Mouse (Mus musculus) neural tube, embryonic 12.5 days (tissue): ENCODE data around the gene Tle3. TPM values are rescaled to one million over a fixed set of nuclear protein-coding genes. Genes with fewer than 3 reads are reported as not detected.

Source experiments
- ATAC-seq: fragments of 200-750 bp; cut with Nextera tagmentation; 2 replicates; pipeline ENCODE4 v1.8.0; 2017; ENCODE audit warnings: low read depth, mild to moderate bottlenecking, moderate TSS enrichment, moderate library complexity; ENCODE audit not compliant: low FRiP score
- H3K27ac ChIP-seq: fragments of 300-500 bp; sonication (generic); 2 replicates; pipeline ENCODE4 v1.5.1; 2016
- H3K27me3 ChIP-seq: fragments of 300-500 bp; sonication (generic); replicated peaks from 2 replicates; pipeline ENCODE4 v1.6.1; 2016; ENCODE audit warnings: mild to moderate bottlenecking
- H3K36me3 ChIP-seq: fragments of 300-500 bp; sonication (generic); 2 replicates; pipeline ENCODE4 v1.6.1; 2016; ENCODE audit warnings: mild to moderate bottlenecking
- H3K4me1 ChIP-seq: fragments of 300-500 bp; sonication (generic); 2 replicates; pipeline ENCODE4 v1.6.1; 2016
- H3K4me2 ChIP-seq: fragments of 300-500 bp; sonication (generic); replicated peaks from 2 replicates; pipeline ENCODE4 v1.6.1; 2016; ENCODE audit warnings: mild to moderate bottlenecking
- H3K4me3 ChIP-seq: fragments of 300-500 bp; sonication (generic); 2 replicates; pipeline ENCODE4 v1.5.1; 2016
- H3K9ac ChIP-seq: fragments of 300-500 bp; sonication (generic); 2 replicates; pipeline ENCODE4 v1.6.1; 2016; ENCODE audit warnings: mild to moderate bottlenecking
- H3K9me3 ChIP-seq: fragments of 300-500 bp; sonication (generic); 2 replicates; pipeline ENCODE4 v1.6.1; 2016; ENCODE audit warnings: mild to moderate bottlenecking
- WGBS: fragments of 180-500 bp; shearing (Covaris S2); methylation state at CpG from one replicate; pipeline ENCODE4 v1.1.7; 2016; 5-methylcytosine and 5-hydroxymethylcytosine counted together
- polyA plus RNA-seq: library from polyadenylated mRNA; unstranded; fragments of >200 nt; fragmentation: Nextera tagmentation; extraction: Ambion mirVana; gene quantifications from 2 replicates; pipeline ENCODE4 v1.2.1, GENCODE M21; 2016

Tle3 gene
- polyA plus RNA-seq, 1 experiment from 2014 or later = 58.7 TPM

GRCm38 (mm10) chr9:61359741-61360140 lies 12.4 kb upstream of the Tle3 start:
- Histone ChIP-seq H3K27ac (no peak overlapping the region), H3K4me2 (no peak overlapping the region), H3K4me3 (no peak overlapping the region), H3K9ac (no peak overlapping the region), H3K27me3 (peaks cover 14% of the 10 kb centered on the region), H3K9me3 (no peaks in the 10 kb centered on the region), H3K4me1 (peaks cover 42% of the 10 kb centered on the region), H3K36me3 (no peaks in the 10 kb centered on the region)
- no peak for ATAC-seq
- WGBS = 67% methylated on average over 3 of the region's 3 CpGs

DNA sequence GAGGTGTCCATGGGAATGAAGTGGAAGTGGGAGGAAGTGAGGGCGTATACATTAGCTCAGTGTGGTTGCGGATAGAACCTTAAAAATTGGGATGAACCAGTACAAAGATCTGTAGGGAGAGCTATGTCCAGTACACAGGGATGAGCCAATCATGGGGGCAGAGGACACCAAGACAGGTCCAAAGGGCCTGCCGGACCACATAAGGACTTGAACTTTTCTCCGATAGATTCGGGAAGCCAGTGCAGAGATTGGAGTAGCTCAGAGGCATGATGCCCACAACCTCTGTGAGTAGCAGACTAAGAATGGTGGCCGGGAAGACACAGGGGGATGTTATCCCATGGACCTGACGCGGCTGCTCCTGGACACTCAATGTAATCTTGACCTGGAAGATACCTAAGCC lies 12.0 kb upstream of the Tle3 start:
- H3K4me2 ChIP-seq = no peak overlapping the region
- 87% methylated on average over 8 of the region's 8 CpGs for WGBS
- no peak overlapping the region for H3K4me3 ChIP-seq
- no peak overlapping the region for H3K9ac ChIP-seq
- H3K4me1 ChIP-seq = peaks cover 42% of the 10 kb centered on the region
- no peaks in the 10 kb centered on the region for H3K36me3 ChIP-seq
- no peak for ATAC-seq
- no peaks in the 10 kb centered on the region for H3K9me3 ChIP-seq
- peaks cover 19% of the 10 kb centered on the region for H3K27me3 ChIP-seq
- H3K27ac ChIP-seq = no peak overlapping the region

- Histone ChIP-seq H3K4me1 (peaks cover 42% of the 10 kb centered on the region), H3K4me3 (no peak overlapping the region), H3K4me2 (peak overlapping the region; percentile 41), H3K36me3 (no peaks in the 10 kb centered on the region), H3K9ac (no peak overlapping the region), H3K9me3 (no peaks in the 10 kb centered on the region), H3K27me3 (peaks cover 21% of the 10 kb centered on the region), H3K27ac (peak overlapping the region; percentile 48)
- peak; percentile 96 for ATAC-seq
- 18% methylated on average over 17 of the region's 17 CpGs for WGBS
Observed at GRCm38 (mm10) chr9:61360727-61361631, 11.2 kb upstream of the Tle3 start.

GRCm38 (mm10) chr9:61363194-61363593 lies 9.0 kb upstream of the Tle3 start:
- H3K4me2 ChIP-seq = no peak overlapping the region
- no peaks in the 10 kb centered on the region for H3K36me3 ChIP-seq
- ATAC-seq = no peak
- H3K27me3 ChIP-seq = peaks cover 21% of the 10 kb centered on the region
- H3K27ac ChIP-seq = no peak overlapping the region
- no peak overlapping the region for H3K4me3 ChIP-seq
- H3K9ac ChIP-seq = no peak overlapping the region
- WGBS = 44% methylated on average over 9 of the region's 9 CpGs
- H3K9me3 ChIP-seq = no peaks in the 10 kb centered on the region
- peaks cover 49% of the 10 kb centered on the region for H3K4me1 ChIP-seq

GRCm38 (mm10) chr9:61366108-61366507 lies 6.1 kb upstream of the Tle3 start:
- 29% methylated on average over 9 of the region's 9 CpGs for WGBS
- H3K27ac ChIP-seq = no peak overlapping the region
- no peak overlapping the region for H3K4me3 ChIP-seq
- H3K36me3 ChIP-seq = no peaks in the 10 kb centered on the region
- H3K27me3 ChIP-seq = peaks cover 21% of the 10 kb centered on the region
- H3K4me2 ChIP-seq = no peak overlapping the region
- no peaks in the 10 kb centered on the region for H3K9me3 ChIP-seq
- H3K9ac ChIP-seq = no peak overlapping the region
- no peak for ATAC-seq
- peaks cover 44% of the 10 kb centered on the region for H3K4me1 ChIP-seq

DNA sequence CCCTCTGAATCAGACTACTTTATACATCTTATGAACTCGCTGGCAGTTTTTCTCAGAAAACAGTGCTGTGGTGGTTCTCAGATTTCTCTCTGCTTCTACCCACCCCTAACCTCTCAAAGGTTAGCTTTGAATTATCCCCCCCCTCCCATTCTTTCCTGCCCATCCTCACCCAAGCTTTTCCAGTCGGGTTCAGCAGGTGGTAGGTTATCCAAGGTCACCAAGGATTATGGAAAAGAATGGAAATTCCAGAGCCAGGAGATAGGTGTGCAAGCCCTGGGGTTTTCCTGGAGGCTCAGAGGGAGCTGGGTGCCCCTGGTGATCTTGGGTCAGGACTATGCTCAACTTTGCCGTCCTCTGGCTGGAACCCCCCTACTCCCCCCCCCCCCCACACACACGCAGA lies 5.0 kb upstream of the Tle3 start:
- H3K9ac ChIP-seq = no peak overlapping the region
- 22% methylated on average over 4 of the region's 4 CpGs for WGBS
- peaks cover 45% of the 10 kb centered on the region for H3K4me1 ChIP-seq
- H3K4me3 ChIP-seq = no peak overlapping the region
- peaks cover 20% of the 10 kb centered on the region for H3K27me3 ChIP-seq
- no peak overlapping the region for H3K4me2 ChIP-seq
- H3K36me3 ChIP-seq = no peaks in the 10 kb centered on the region
- no peak overlapping the region for H3K27ac ChIP-seq
- ATAC-seq = no peak
- H3K9me3 ChIP-seq = no peaks in the 10 kb centered on the region

- Histone ChIP-seq H3K9me3 (no peaks in the 10 kb centered on the region), H3K4me1 (peaks cover 37% of the 10 kb centered on the region), H3K4me2 (no peak overlapping the region), H3K9ac (no peak overlapping the region), H3K27ac (no peak overlapping the region), H3K4me3 (no peak overlapping the region), H3K27me3 (peaks cover 15% of the 10 kb centered on the region), H3K36me3 (no peaks in the 10 kb centered on the region)
- 17% methylated on average over 6 of the region's 6 CpGs for WGBS
- no peak for ATAC-seq
Observed at GRCm38 (mm10) chr9:61367857-61368566, 4.2 kb upstream of the Tle3 start.

GRCm38 (mm10) chr9:61368567-61369240 lies 3.5 kb upstream of the Tle3 start:
- Histone ChIP-seq H3K27ac (0 out of 2 replicates have a peak overlapping the region, but pooled peaks have one; percentile 46), H3K4me3 (no peak overlapping the region), H3K36me3 (no peaks in the 10 kb centered on the region), H3K4me2 (peak overlapping the region; percentile 57), H3K27me3 (peaks cover 15% of the 10 kb centered on the region), H3K9me3 (no peaks in the 10 kb centered on the region), H3K4me1 (peaks cover 33% of the 10 kb centered on the region), H3K9ac (no peak overlapping the region)
- no peak for ATAC-seq
- under 1% methylated on average over 12 of the region's 12 CpGs for WGBS

GRCm38 (mm10) chr9:61369316-61370273 lies 2.6 kb upstream of the Tle3 start:
- ATAC-seq = peak; percentile 13; the same call in 1 of the 2 replicates
- H3K4me1 ChIP-seq = peaks cover 36% of the 10 kb centered on the region
- peak overlapping the region; percentile 57 for H3K4me2 ChIP-seq

GRCm38 (mm10) chr9:61370454-61370888 lies 1.7 kb upstream of the Tle3 start:
- peak overlapping the region; percentile 93 for H3K4me2 ChIP-seq
- H3K9ac ChIP-seq = peak overlapping the region; percentile 58; the same call in 1 of the 2 replicates
- 0 out of 2 replicates have a peak, but pooled peaks cover under 1% of the 10 kb centered on the region for H3K36me3 ChIP-seq
- peak overlapping the region; percentile 60; the same call in 1 of the 2 replicates for H3K27ac ChIP-seq
- H3K27me3 ChIP-seq = no peaks in the 10 kb centered on the region
- 0% methylated on average over 25 of the region's 25 CpGs for WGBS
- ATAC-seq = peak; percentile 83
- H3K9me3 ChIP-seq = no peaks in the 10 kb centered on the region
- peak overlapping the region; percentile 38 for H3K4me3 ChIP-seq
- peaks cover 44% of the 10 kb centered on the region for H3K4me1 ChIP-seq

More at GRCm38 (mm10) chr9:61369316-61370273, 2.6 kb upstream of the Tle3 start:
- WGBS = under 1% methylated on average over 45 of the region's 45 CpGs
- H3K9ac ChIP-seq = peak overlapping the region; percentile 29; the same call in 1 of the 2 replicates
- 0 out of 2 replicates have a peak overlapping the region, but pooled peaks have one; percentile 46 for H3K27ac ChIP-seq
- no peaks in the 10 kb centered on the region for H3K36me3 ChIP-seq
- H3K27me3 ChIP-seq = peaks cover 8% of the 10 kb centered on the region
- H3K9me3 ChIP-seq = no peaks in the 10 kb centered on the region
- H3K4me3 ChIP-seq = peak overlapping the region; percentile 5
